Mouse (Mus musculus): ENCODE data around the gene Fbxl17.

Gene Fbxl17

GRCm38 (mm10) chr17:63273353-63273752, 226.5 kb downstream of the Fbxl17 start:
- DNase-seq, result no peak

GRCm38 (mm10) chr17:63272914-63273313, 226.9 kb downstream of the Fbxl17 start:
- no peak for DNase-seq

- DNase-seq, result no peak
These were observed 228.8 kb downstream of the Fbxl17 start for GRCm38 (mm10) chr17:63271000-63271399.

GRCm38 (mm10) chr17:63270513-63270912, 229.3 kb downstream of the Fbxl17 start:
- DNase-seq, result no peak

- DNase-seq, result no peak
These were observed 237.1 kb downstream of the Fbxl17 start for GRCm38 (mm10) chr17:63262674-63263073.

- peak; percentile 89 for DNase-seq
These were observed 238.2 kb downstream of the Fbxl17 start for GRCm38 (mm10) chr17:63261508-63262141.

GRCm38 (mm10) chr17:63259091-63259490, 240.7 kb downstream of the Fbxl17 start:
- no peak for DNase-seq

- no peak for DNase-seq
These were observed 253.6 kb downstream of the Fbxl17 start for GRCm38 (mm10) chr17:63246144-63246619.

- no peak for DNase-seq
These were observed 254.3 kb downstream of the Fbxl17 start for GRCm38 (mm10) chr17:63245472-63245871.

- no peak for DNase-seq
These were observed 257.1 kb downstream of the Fbxl17 start for GRCm38 (mm10) chr17:63242761-63243160.

- DNase-seq, result no peak
These were observed 259.1 kb downstream of the Fbxl17 start for GRCm38 (mm10) chr17:63240731-63241106.

GRCm38 (mm10) chr17:63240021-63240730, 259.6 kb downstream of the Fbxl17 start:
- no peak for DNase-seq

GRCm38 (mm10) chr17:63236846-63237245, 263.0 kb downstream of the Fbxl17 start:
- no peak for DNase-seq

GRCm38 (mm10) chr17:63236221-63236620, 263.6 kb downstream of the Fbxl17 start:
- DNase-seq, result no peak

- DNase-seq, result no peak
These were observed 264.0 kb downstream of the Fbxl17 start for GRCm38 (mm10) chr17:63235821-63236220.

- DNase-seq, result no peak
These were observed 270.7 kb downstream of the Fbxl17 start for GRCm38 (mm10) chr17:63229111-63229510.

GRCm38 (mm10) chr17:63226380-63226779, 273.4 kb downstream of the Fbxl17 start:
- DNase-seq, result no peak

GRCm38 (mm10) chr17:63225959-63226358, 273.9 kb downstream of the Fbxl17 start:
- DNase-seq, result no peak

GRCm38 (mm10) chr17:63223675-63224074, 276.1 kb downstream of the Fbxl17 start:
- DNase-seq, result no peak

GRCm38 (mm10) chr17:63221632-63222031, 278.2 kb downstream of the Fbxl17 start:
- no peak for DNase-seq

- no peak for DNase-seq
These were observed 279.0 kb downstream of the Fbxl17 start for GRCm38 (mm10) chr17:63220821-63221220.

GRCm38 (mm10) chr17:63217016-63217415, 282.8 kb downstream of the Fbxl17 start:
- peak; percentile 37 for DNase-seq

- no peak for DNase-seq
These were observed 287.8 kb downstream of the Fbxl17 start for GRCm38 (mm10) chr17:63212018-63212417.

GRCm38 (mm10) chr17:63209151-63209550, 290.7 kb downstream of the Fbxl17 start:
- no peak for DNase-seq

All from liver (tissue).